Mouse (Mus musculus): ENCODE data around the gene Kif26b. TPM values are rescaled to one million over a fixed set of nuclear protein-coding genes. Genes with fewer than 3 reads are reported as not detected.

Kif26b gene
- total and polyA plus RNA-seq, 3 experiments, result 0.04 to 0.16 TPM; not detected in 1

DNA sequence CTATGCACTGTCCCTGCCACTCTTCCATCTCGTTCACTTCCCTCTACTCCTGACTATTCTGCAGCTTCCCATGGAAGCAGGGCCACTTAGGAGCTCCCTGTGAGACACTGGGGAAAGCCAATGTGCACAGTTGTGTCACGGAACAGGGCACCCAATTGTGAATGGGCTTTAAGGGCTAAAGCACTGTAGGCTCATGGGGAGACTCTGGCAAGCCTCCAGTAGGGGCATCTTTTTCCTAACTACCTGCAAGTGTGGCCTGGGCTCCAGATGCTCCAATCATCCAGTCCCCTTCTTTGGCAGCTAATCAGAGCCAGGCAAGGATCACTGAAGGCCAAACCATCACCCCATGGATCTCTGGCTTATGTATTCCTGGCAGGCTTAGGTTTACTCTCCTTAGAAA lies 191.9 kb downstream of the Kif26b start:
- peaks cover 3% of the 10 kb centered on the region for H3K9me3 ChIP-seq (replicated peaks)
- H3K36me3 ChIP-seq (replicated peaks), result no peaks in the 10 kb centered on the region
- TF ChIP-seq GATA2 (IDR thresholded peaks at IDR 0.05; ENCODE audit: borderline replicate concordance, low read depth, low read length), result no peak
- TF ChIP-seq CTCF (IDR thresholded peaks at IDR 0.05; ENCODE audit: low read depth, low read length), result no peak
- TF ChIP-seq POLR2AphosphoS5 (IDR thresholded peaks at IDR 0.05; ENCODE audit: insufficient replicate concordance, low read depth, low read length), result no peak
- no peak for TF ChIP-seq TAL1 (conservative IDR thresholded peaks at IDR 0.05; ENCODE audit: low read depth, low read length)
- no peak overlapping the region for H3K4me3 ChIP-seq (ENCODE audit: low read depth, low read length)
- ATAC-seq (ENCODE audit: extremely low read depth, insufficient number of reproducible peaks, low FRiP score, poor library complexity, severe bottlenecking) (no peak), DNase-seq (ENCODE audit: low spot score) (no peak)
- no peaks in the 10 kb centered on the region for H3K27me3 ChIP-seq (ENCODE audit: insufficient read depth, low read length)
- H3K4me1 ChIP-seq (ENCODE audit: insufficient read depth, low read depth, low read length), result peaks cover 2% of the 10 kb centered on the region

DNA sequence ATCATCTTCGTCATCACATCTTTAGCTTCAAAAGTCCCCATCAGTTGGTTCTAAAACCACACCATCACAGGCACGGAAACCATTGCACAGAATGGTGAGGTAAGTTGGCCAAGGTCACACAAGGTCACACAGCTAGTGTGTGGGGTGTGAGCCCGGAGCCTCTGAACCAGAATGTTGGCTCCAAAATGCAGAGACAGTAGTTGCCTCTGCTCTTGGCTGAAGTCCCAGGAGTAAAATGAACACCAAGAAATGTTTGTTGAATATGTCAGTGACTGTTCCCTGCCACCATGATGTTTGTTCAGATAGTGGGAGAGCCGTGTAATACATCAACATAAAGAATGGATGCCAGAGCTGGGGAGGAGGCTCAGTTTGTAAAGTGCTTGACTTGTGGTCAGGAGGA lies 193.9 kb downstream of the Kif26b start:
- DNase-seq (ENCODE audit: low spot score) (no peak), ATAC-seq (ENCODE audit: extremely low read depth, insufficient number of reproducible peaks, low FRiP score, poor library complexity, severe bottlenecking) (no peak)
- TF ChIP-seq CTCF (IDR thresholded peaks at IDR 0.05; ENCODE audit: low read depth, low read length) (no peak), POLR2AphosphoS5 (IDR thresholded peaks at IDR 0.05; ENCODE audit: insufficient replicate concordance, low read depth, low read length) (no peak), GATA2 (IDR thresholded peaks at IDR 0.05; ENCODE audit: borderline replicate concordance, low read depth, low read length) (no peak), TAL1 (conservative IDR thresholded peaks at IDR 0.05; ENCODE audit: low read depth, low read length) (no peak), GATA1 (IDR thresholded peaks at IDR 0.05; ENCODE audit: borderline replicate concordance, low read length) (no peak)
- no peaks in the 10 kb centered on the region for H3K36me3 ChIP-seq (replicated peaks)
- no peak overlapping the region for H3K4me3 ChIP-seq (ENCODE audit: low read depth, low read length)
- H3K27me3 ChIP-seq (ENCODE audit: insufficient read depth, low read length), result no peaks in the 10 kb centered on the region
- H3K4me1 ChIP-seq (ENCODE audit: insufficient read depth, low read depth, low read length), result no peaks in the 10 kb centered on the region
- H3K9me3 ChIP-seq (replicated peaks), result peaks cover 7% of the 10 kb centered on the region

DNA sequence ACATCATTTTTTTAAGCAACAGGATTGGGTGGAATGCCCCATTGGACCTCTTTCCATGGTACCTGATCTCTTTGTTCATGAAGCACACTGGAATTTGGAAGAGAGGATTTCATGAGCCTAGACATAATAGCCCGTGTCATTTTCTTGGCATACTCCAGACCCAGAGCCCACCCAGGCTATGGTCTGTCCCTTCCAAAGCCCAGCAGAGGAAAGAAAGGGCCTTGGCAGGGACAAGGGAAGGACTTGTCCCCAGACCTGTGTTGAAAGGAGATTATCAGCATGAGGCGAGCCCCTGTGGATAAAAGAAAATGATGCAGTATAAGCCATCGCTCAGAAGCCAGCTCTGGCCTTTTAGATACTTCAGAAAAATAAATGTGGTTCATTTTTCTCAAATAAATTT lies 196.6 kb downstream of the Kif26b start:
- Histone ChIP-seq H3K4me3 (ENCODE audit: low read depth, low read length) (no peak overlapping the region), H3K27me3 (ENCODE audit: insufficient read depth, low read length) (no peaks in the 10 kb centered on the region), H3K4me1 (ENCODE audit: insufficient read depth, low read depth, low read length) (no peaks in the 10 kb centered on the region), H3K9me3 (replicated peaks) (peaks cover 7% of the 10 kb centered on the region), H3K36me3 (replicated peaks) (no peaks in the 10 kb centered on the region)
- no peak for DNase-seq (ENCODE audit: low spot score)
- no peak for TF ChIP-seq TAL1 (conservative IDR thresholded peaks at IDR 0.05; ENCODE audit: low read depth, low read length)
- no peak for TF ChIP-seq POLR2AphosphoS5 (IDR thresholded peaks at IDR 0.05; ENCODE audit: insufficient replicate concordance, low read depth, low read length)
- TF ChIP-seq CTCF (IDR thresholded peaks at IDR 0.05; ENCODE audit: low read depth, low read length), result no peak
- TF ChIP-seq GATA1 (IDR thresholded peaks at IDR 0.05; ENCODE audit: borderline replicate concordance, low read length), result no peak
- no peak for TF ChIP-seq GATA2 (IDR thresholded peaks at IDR 0.05; ENCODE audit: borderline replicate concordance, low read depth, low read length)
- no peak for ATAC-seq (ENCODE audit: extremely low read depth, insufficient number of reproducible peaks, low FRiP score, poor library complexity, severe bottlenecking)

DNA sequence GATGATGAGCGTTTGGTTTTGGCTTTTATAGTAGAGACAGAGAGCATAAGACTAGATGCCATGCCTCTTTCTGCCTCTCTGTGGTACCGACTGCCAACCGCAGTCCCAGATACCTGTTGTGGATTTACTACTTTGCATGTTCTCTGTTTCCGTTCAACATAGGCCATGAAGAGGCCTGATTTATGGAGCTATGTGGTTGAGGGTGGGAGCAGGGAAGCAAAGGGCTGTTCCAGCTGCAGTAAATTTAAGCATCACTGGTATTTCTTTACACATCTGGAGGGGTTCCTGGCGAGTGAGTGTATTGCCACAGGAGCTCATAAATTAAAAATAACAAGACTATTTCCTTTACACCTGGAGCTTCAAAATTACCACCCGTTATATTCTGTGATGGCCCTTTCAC lies 199.3 kb downstream of the Kif26b start:
- DNase-seq (ENCODE audit: low spot score), result no peak
- Histone ChIP-seq H3K27me3 (ENCODE audit: insufficient read depth, low read length) (no peaks in the 10 kb centered on the region; the same call in 1 of the 2 replicates), H3K4me3 (ENCODE audit: low read depth, low read length) (no peak overlapping the region), H3K9me3 (replicated peaks) (peaks cover 10% of the 10 kb centered on the region), H3K4me1 (ENCODE audit: insufficient read depth, low read depth, low read length) (no peaks in the 10 kb centered on the region), H3K36me3 (replicated peaks) (no peaks in the 10 kb centered on the region)
- ATAC-seq (ENCODE audit: extremely low read depth, insufficient number of reproducible peaks, low FRiP score, poor library complexity, severe bottlenecking), result no peak
- no peak for TF ChIP-seq CTCF (IDR thresholded peaks at IDR 0.05; ENCODE audit: low read depth, low read length)

DNA sequence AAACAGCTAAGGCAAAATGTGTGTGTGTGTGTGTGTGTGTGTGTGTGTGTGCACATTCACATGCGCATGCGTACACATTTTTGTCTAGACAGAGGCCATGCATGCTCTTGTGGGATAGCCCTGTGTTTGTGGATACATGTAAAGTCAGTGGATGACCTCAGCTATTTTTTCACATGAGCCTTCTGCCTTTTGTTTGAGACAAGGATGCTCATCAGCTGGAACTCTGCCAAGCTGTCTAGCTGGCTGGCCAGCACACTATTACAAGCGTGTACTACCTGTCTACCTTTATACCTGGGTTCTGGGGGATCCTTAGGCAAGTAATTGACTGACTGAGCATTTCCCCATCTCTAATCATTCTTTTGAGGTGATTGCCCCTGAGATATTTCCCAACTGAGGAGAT lies 201.3 kb downstream of the Kif26b start:
- peaks cover 9% of the 10 kb centered on the region for H3K27me3 ChIP-seq (ENCODE audit: insufficient read depth, low read length)
- no peak for DNase-seq (ENCODE audit: low spot score)
- H3K4me3 ChIP-seq (ENCODE audit: low read depth, low read length), result no peak overlapping the region
- H3K9me3 ChIP-seq (replicated peaks), result peaks cover 13% of the 10 kb centered on the region
- H3K36me3 ChIP-seq (replicated peaks), result no peaks in the 10 kb centered on the region
- TF ChIP-seq POLR2AphosphoS5 (IDR thresholded peaks at IDR 0.05; ENCODE audit: insufficient replicate concordance, low read depth, low read length) (no peak), TAL1 (conservative IDR thresholded peaks at IDR 0.05; ENCODE audit: low read depth, low read length) (no peak), CTCF (IDR thresholded peaks at IDR 0.05; ENCODE audit: low read depth, low read length) (no peak), GATA2 (IDR thresholded peaks at IDR 0.05; ENCODE audit: borderline replicate concordance, low read depth, low read length) (no peak), GATA1 (IDR thresholded peaks at IDR 0.05; ENCODE audit: borderline replicate concordance, low read length) (no peak)
- no peak for ATAC-seq (ENCODE audit: extremely low read depth, insufficient number of reproducible peaks, low FRiP score, poor library complexity, severe bottlenecking)
- no peaks in the 10 kb centered on the region for H3K4me1 ChIP-seq (ENCODE audit: insufficient read depth, low read depth, low read length)

DNA sequence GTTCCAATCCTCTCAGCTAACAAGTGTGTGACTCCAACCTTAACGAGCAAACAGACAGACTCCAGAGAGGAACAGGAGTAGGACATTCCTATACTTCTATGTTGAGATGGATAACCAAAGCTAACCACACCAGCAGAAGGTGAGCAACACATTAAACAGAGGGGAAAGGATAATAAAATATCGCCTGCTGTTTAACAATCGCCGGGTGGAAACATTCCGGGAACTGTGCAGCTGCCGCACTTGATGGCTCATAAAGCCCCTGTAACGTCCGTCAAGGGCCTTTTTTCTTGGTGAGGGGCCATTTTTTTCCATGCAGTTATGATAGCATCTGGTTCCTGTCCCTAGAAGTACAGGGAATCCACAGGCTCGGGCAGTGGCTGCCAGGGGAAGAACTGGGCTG lies 204.1 kb downstream of the Kif26b start:
- TF ChIP-seq POLR2AphosphoS5 (IDR thresholded peaks at IDR 0.05; ENCODE audit: insufficient replicate concordance, low read depth, low read length) (no peak), CTCF (IDR thresholded peaks at IDR 0.05; ENCODE audit: low read depth, low read length) (no peak), GATA2 (IDR thresholded peaks at IDR 0.05; ENCODE audit: borderline replicate concordance, low read depth, low read length) (no peak), TAL1 (conservative IDR thresholded peaks at IDR 0.05; ENCODE audit: low read depth, low read length) (no peak), GATA1 (IDR thresholded peaks at IDR 0.05; ENCODE audit: borderline replicate concordance, low read length) (no peak)
- no peak for ATAC-seq (ENCODE audit: extremely low read depth, insufficient number of reproducible peaks, low FRiP score, poor library complexity, severe bottlenecking)

DNA sequence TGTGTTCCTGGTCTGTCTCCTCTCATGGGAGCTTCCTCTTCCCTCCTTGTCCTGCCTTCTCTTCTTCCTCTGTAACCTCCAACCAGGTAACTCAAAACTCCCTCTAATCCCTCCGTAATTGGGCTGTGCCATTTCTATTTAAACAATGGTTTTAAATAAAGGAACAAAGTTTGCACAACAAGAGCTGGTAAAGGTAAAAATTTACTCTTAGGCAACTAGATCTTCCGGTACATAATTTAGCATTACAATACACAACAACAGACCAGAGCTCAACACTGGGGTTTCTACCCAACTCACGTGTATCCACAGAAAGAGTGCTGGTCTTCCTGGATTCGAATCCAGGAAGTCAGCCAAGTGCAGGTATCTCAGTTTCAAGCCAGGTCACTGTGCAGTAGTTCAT lies 205.7 kb downstream of the Kif26b start:
- TF ChIP-seq TAL1 (conservative IDR thresholded peaks at IDR 0.05; ENCODE audit: low read depth, low read length) (no peak), GATA2 (IDR thresholded peaks at IDR 0.05; ENCODE audit: borderline replicate concordance, low read depth, low read length) (no peak), GATA1 (IDR thresholded peaks at IDR 0.05; ENCODE audit: borderline replicate concordance, low read length) (no peak)
- Histone ChIP-seq H3K36me3 (replicated peaks) (no peaks in the 10 kb centered on the region), H3K4me3 (ENCODE audit: low read depth, low read length) (no peak overlapping the region), H3K4me1 (ENCODE audit: insufficient read depth, low read depth, low read length) (no peaks in the 10 kb centered on the region), H3K9me3 (replicated peaks) (peaks cover 9% of the 10 kb centered on the region), H3K27me3 (ENCODE audit: insufficient read depth, low read length) (peaks cover 25% of the 10 kb centered on the region)
- ATAC-seq (ENCODE audit: extremely low read depth, insufficient number of reproducible peaks, low FRiP score, poor library complexity, severe bottlenecking), result no peak
- no peak for DNase-seq (ENCODE audit: low spot score)

More for the DNA sequence above, 204.1 kb downstream of the Kif26b start:
- Histone ChIP-seq H3K4me1 (ENCODE audit: insufficient read depth, low read depth, low read length) (no peaks in the 10 kb centered on the region), H3K27me3 (ENCODE audit: insufficient read depth, low read length) (peaks cover 18% of the 10 kb centered on the region), H3K36me3 (replicated peaks) (no peaks in the 10 kb centered on the region), H3K9me3 (replicated peaks) (peaks cover 9% of the 10 kb centered on the region), H3K4me3 (ENCODE audit: low read depth, low read length) (no peak overlapping the region)
- no peak for DNase-seq (ENCODE audit: low spot score)

Measured in G1E (cell line).